Mouse (Mus musculus) forebrain, embryonic 13.5 days (tissue): ENCODE data around the gene Fabp7. TPM values are rescaled to one million over a fixed set of nuclear protein-coding genes. Genes with fewer than 3 reads are reported as not detected.

Source experiments
- ATAC-seq: fragments of 200-750 bp; cut with Nextera tagmentation; 2 replicates; pipeline ENCODE4 v1.8.0; 2017
- H3K27ac ChIP-seq: fragments of 300-500 bp; sonication (generic); 2 replicates; pipeline ENCODE4 v1.5.1; 2015; ENCODE audit warnings: inconsistent platforms, mild to moderate bottlenecking, moderate library complexity
- H3K27me3 ChIP-seq: fragments of 300-500 bp; sonication (generic); 2 replicates; pipeline ENCODE4 v1.6.1; 2015; ENCODE audit warnings: mild to moderate bottlenecking, inconsistent platforms
- H3K36me3 ChIP-seq: fragments of 300-500 bp; sonication (generic); 2 replicates; pipeline ENCODE4 v1.6.1; 2015; ENCODE audit warnings: mild to moderate bottlenecking, inconsistent platforms; ENCODE audit not compliant: poor library complexity, severe bottlenecking
- H3K4me1 ChIP-seq: fragments of 300-500 bp; sonication (generic); 2 replicates; pipeline ENCODE4 v1.6.1; 2015; ENCODE audit warnings: inconsistent platforms
- H3K4me2 ChIP-seq: fragments of 300-500 bp; sonication (generic); 2 replicates; pipeline ENCODE4 v1.6.1; 2015; ENCODE audit warnings: inconsistent platforms, mild to moderate bottlenecking, moderate library complexity
- H3K4me3 ChIP-seq: fragments of 300-500 bp; sonication (generic); 2 replicates; pipeline ENCODE4 v1.5.1; 2015; ENCODE audit warnings: mild to moderate bottlenecking, inconsistent platforms
- H3K9ac ChIP-seq: fragments of 300-500 bp; sonication (generic); 2 replicates; pipeline ENCODE4 v1.6.1; 2015; ENCODE audit warnings: mild to moderate bottlenecking, inconsistent platforms
- H3K9me3 ChIP-seq: fragments of 300-500 bp; sonication (generic); replicated peaks from 2 replicates; pipeline ENCODE4 v1.6.1; 2016; ENCODE audit warnings: inconsistent platforms
- WGBS: fragments of 180-500 bp; shearing (Covaris S2); methylation state at CpG from one replicate; pipeline ENCODE4 v1.1.7; 2015; 5-methylcytosine and 5-hydroxymethylcytosine counted together
- polyA plus RNA-seq: library from polyadenylated mRNA; unstranded; fragments of >200 nt; fragmentation: Nextera tagmentation; extraction: Ambion mirVana; gene quantifications from 2 replicates; pipeline ENCODE4 v1.2.1, GENCODE M21; 2015

Gene Fabp7
- polyA plus RNA-seq, 1 experiment from 2014 or later, result 1,541 TPM

- H3K9me3 ChIP-seq, result no peaks in the 10 kb centered on the region
- peak overlapping the region; percentile 61 for H3K4me2 ChIP-seq
- 0 out of 2 replicates have a peak, but pooled peaks cover under 1% of the 10 kb centered on the region for H3K36me3 ChIP-seq
- 0 out of 2 replicates have a peak overlapping the region, but pooled peaks have one; percentile 15 for H3K4me3 ChIP-seq
- peak overlapping the region; percentile 38 for H3K9ac ChIP-seq
- 9% methylated on average over 12 of the region's 13 CpGs for WGBS
- H3K27me3 ChIP-seq, result no peaks in the 10 kb centered on the region
- ATAC-seq, result peak; percentile 76
- H3K27ac ChIP-seq, result peak overlapping the region; percentile 94
- peaks cover 39% of the 10 kb centered on the region for H3K4me1 ChIP-seq
These were observed 1.2 kb upstream of the Fabp7 start for GRCm38 (mm10) chr10:57783289-57784130.

GRCm38 (mm10) chr10:57784131-57784875, 378 bp upstream of the Fabp7 start:
- Histone ChIP-seq H3K4me2 (peak overlapping the region; percentile 61), H3K9me3 (no peaks in the 10 kb centered on the region), H3K9ac (peak overlapping the region; percentile 69), H3K27me3 (no peaks in the 10 kb centered on the region), H3K27ac (peak overlapping the region; percentile 94), H3K4me1 (peaks cover 39% of the 10 kb centered on the region), H3K4me3 (peak overlapping the region; percentile 45), H3K36me3 (0 out of 2 replicates have a peak, but pooled peaks cover 5% of the 10 kb centered on the region)
- ATAC-seq, result peak; percentile 87
- 1% methylated on average over 7 of the region's 7 CpGs for WGBS

GRCm38 (mm10) chr10:57785552-57785951, 871 bp downstream of the Fabp7 start:
- Histone ChIP-seq H3K9me3 (no peaks in the 10 kb centered on the region), H3K9ac (peak overlapping the region; percentile 69), H3K4me1 (peaks cover 39% of the 10 kb centered on the region), H3K27me3 (no peaks in the 10 kb centered on the region), H3K27ac (peak overlapping the region; percentile 94), H3K4me3 (peak overlapping the region; percentile 45), H3K4me2 (peak overlapping the region; percentile 61), H3K36me3 (peaks cover 10% of the 10 kb centered on the region; the same call in 1 of the 2 replicates)
- WGBS, result 26% methylated on average over 2 of the region's 2 CpGs
- ATAC-seq, result no peak

GRCm38 (mm10) chr10:57792957-57793356, 8.3 kb downstream of the Fabp7 start:
- WGBS, result 88% methylated on average over 1 of the region's 1 CpGs
- no peak overlapping the region for H3K9ac ChIP-seq

GRCm38 (mm10) chr10:57794018-57794417, 9.3 kb downstream of the Fabp7 start, which contains the start of gene Smpdl3a:
Gene Smpdl3a (plus strand): TSS chr10:57794335.
- Histone ChIP-seq H3K27me3 (no peaks in the 10 kb centered on the region), H3K4me3 (peak within 1 kb of the TSS; percentile 49), H3K4me1 (peaks cover 21% of the 10 kb centered on the region), H3K9ac (peak within 1 kb of the TSS; percentile 73), H3K27ac (peak within 1 kb of the TSS; percentile 41), H3K9me3 (peaks cover 10% of the 10 kb centered on the region), H3K36me3 (peaks cover 30% of the 10 kb centered on the region), H3K4me2 (peak within 1 kb of the TSS; percentile 88)
- ATAC-seq, result no peak
- 83% methylated on average over 7 of the region's 7 CpGs for WGBS

More at GRCm38 (mm10) chr10:57792957-57793356, 8.3 kb downstream of the Fabp7 start:
- Histone ChIP-seq H3K4me3 (no peak overlapping the region), H3K9me3 (peaks cover 10% of the 10 kb centered on the region), H3K27me3 (no peaks in the 10 kb centered on the region), H3K4me2 (no peak overlapping the region), H3K27ac (no peak overlapping the region), H3K4me1 (peaks cover 21% of the 10 kb centered on the region), H3K36me3 (peaks cover 35% of the 10 kb centered on the region)
- no peak for ATAC-seq

GRCm38 (mm10) chr10:57794491-57795461, 10.1 kb downstream of the Fabp7 start:
- Histone ChIP-seq H3K27me3 (no peaks in the 10 kb centered on the region), H3K4me1 (peaks cover 21% of the 10 kb centered on the region), H3K9me3 (peaks cover 10% of the 10 kb centered on the region), H3K4me3 (peak overlapping the region; percentile 49), H3K27ac (peak overlapping the region; percentile 41), H3K9ac (peak overlapping the region; percentile 73), H3K4me2 (peak overlapping the region; percentile 88), H3K36me3 (peaks cover 30% of the 10 kb centered on the region)
- 3% methylated on average over 44 of the region's 44 CpGs for WGBS
- ATAC-seq, result peak; percentile 81

- Histone ChIP-seq H3K9ac (no peak overlapping the region), H3K27me3 (no peaks in the 10 kb centered on the region), H3K4me3 (peak overlapping the region; percentile 49), H3K4me1 (peaks cover 21% of the 10 kb centered on the region), H3K36me3 (peaks cover 25% of the 10 kb centered on the region), H3K9me3 (peaks cover 10% of the 10 kb centered on the region), H3K4me2 (peak overlapping the region; percentile 88), H3K27ac (no peak overlapping the region)
- 38% methylated on average over 4 of the region's 4 CpGs for WGBS
- no peak for ATAC-seq
These were observed 10.9 kb downstream of the Fabp7 start for GRCm38 (mm10) chr10:57795542-57795941.

GRCm38 (mm10) chr10:57796057-57796456, 11.4 kb downstream of the Fabp7 start:
- Histone ChIP-seq H3K4me1 (peaks cover 21% of the 10 kb centered on the region), H3K27me3 (no peaks in the 10 kb centered on the region), H3K4me2 (peak overlapping the region; percentile 88), H3K36me3 (peaks cover 20% of the 10 kb centered on the region), H3K27ac (no peak overlapping the region), H3K4me3 (no peak overlapping the region), H3K9ac (no peak overlapping the region), H3K9me3 (peaks cover 10% of the 10 kb centered on the region)
- WGBS, result 54% methylated on average over 4 of the region's 4 CpGs
- peak; percentile 59 for ATAC-seq

- peaks cover 17% of the 10 kb centered on the region for H3K4me1 ChIP-seq
- WGBS, result 92% methylated on average over 1 of the region's 1 CpGs
- no peak for ATAC-seq
- H3K27ac ChIP-seq, result no peak overlapping the region
- no peak overlapping the region for H3K4me3 ChIP-seq
- no peak overlapping the region for H3K4me2 ChIP-seq
- no peaks in the 10 kb centered on the region for H3K27me3 ChIP-seq
- no peak overlapping the region for H3K9ac ChIP-seq
- no peaks in the 10 kb centered on the region for H3K9me3 ChIP-seq
- no peaks in the 10 kb centered on the region for H3K36me3 ChIP-seq
These were observed 14.8 kb downstream of the Fabp7 start for GRCm38 (mm10) chr10:57799486-57799885.

- H3K27me3 ChIP-seq, result no peaks in the 10 kb centered on the region
- H3K9me3 ChIP-seq, result no peaks in the 10 kb centered on the region
- H3K4me2 ChIP-seq, result no peak overlapping the region
- H3K4me1 ChIP-seq, result no peaks in the 10 kb centered on the region
- no peak overlapping the region for H3K4me3 ChIP-seq
- H3K9ac ChIP-seq, result no peak overlapping the region
- 98% methylated on average over 6 of the region's 6 CpGs for WGBS
- no peak for ATAC-seq
- peaks cover 9% of the 10 kb centered on the region for H3K36me3 ChIP-seq
- H3K27ac ChIP-seq, result no peak overlapping the region
These were observed 23.1 kb downstream of the Fabp7 start for GRCm38 (mm10) chr10:57807754-57808153.

GRCm38 (mm10) chr10:57812161-57812856, 27.6 kb downstream of the Fabp7 start:
- Histone ChIP-seq H3K9me3 (no peaks in the 10 kb centered on the region), H3K4me2 (no peak overlapping the region), H3K9ac (no peak overlapping the region), H3K27ac (no peak overlapping the region), H3K27me3 (no peaks in the 10 kb centered on the region), H3K4me1 (no peaks in the 10 kb centered on the region), H3K4me3 (no peak overlapping the region), H3K36me3 (peaks cover 7% of the 10 kb centered on the region; the same call in 1 of the 2 replicates)
- 84% methylated on average over 5 of the region's 5 CpGs for WGBS
- ATAC-seq, result no peak
